Mouse (Mus musculus) embryo, embryonic 9.5 days (tissue): ENCODE measurements around the gene Lrrc8d.
"Not testable (repeated sequence)": the region's sequence is repeated elsewhere in the genome, so short reads cannot be mapped to it uniquely, and the experiment has no call there.

ENCODE experiments used
- DNase-seq: peaks from one replicate; pipeline ENCODE4 v3.0.0-alpha.2; 2017; ENCODE audit errors: extremely low spot score

Gene Lrrc8d

GRCm38 (mm10) chr5:105684861-105685600 is 14.7 kb upstream of the Lrrc8d start:
- peak; percentile 80 for DNase-seq

GRCm38 (mm10) chr5:105685780-105686305 is 13.9 kb upstream of the Lrrc8d start:
- DNase-seq, result not testable (repeated sequence)

GRCm38 (mm10) chr5:105686331-105686995 is 13.3 kb upstream of the Lrrc8d start:
- DNase-seq, result no peak

- DNase-seq, result no peak
These were observed 9.0 kb upstream of the Lrrc8d start for GRCm38 (mm10) chr5:105690502-105691454.

GRCm38 (mm10) chr5:105691645-105692044 is 8.1 kb upstream of the Lrrc8d start:
- DNase-seq, result no peak

- DNase-seq, result no peak
These were observed 5.3 kb upstream of the Lrrc8d start for GRCm38 (mm10) chr5:105694339-105694930.

GRCm38 (mm10) chr5:105696049-105696448 is 3.7 kb upstream of the Lrrc8d start:
- DNase-seq, result no peak

GRCm38 (mm10) chr5:105697886-105698285 is 1.9 kb upstream of the Lrrc8d start:
- no peak for DNase-seq

- DNase-seq, result peak; percentile 25
These were observed 1.1 kb upstream of the Lrrc8d start for GRCm38 (mm10) chr5:105698694-105699093.

- DNase-seq, result peak; percentile 77
These were observed 492 bp downstream of the Lrrc8d start for GRCm38 (mm10) chr5:105700070-105700851.

GRCm38 (mm10) chr5:105701326-105701725 is 1.6 kb downstream of the Lrrc8d start:
- no peak for DNase-seq

GRCm38 (mm10) chr5:105701844-105702243 is 2.1 kb downstream of the Lrrc8d start:
- DNase-seq, result no peak

- DNase-seq, result no peak
These were observed 3.0 kb downstream of the Lrrc8d start for GRCm38 (mm10) chr5:105702580-105703285.

- no peak for DNase-seq
These were observed 3.5 kb downstream of the Lrrc8d start for GRCm38 (mm10) chr5:105703286-105703655.

GRCm38 (mm10) chr5:105704573-105704972 is 4.8 kb downstream of the Lrrc8d start:
- no peak for DNase-seq

GRCm38 (mm10) chr5:105706635-105707034 is 6.9 kb downstream of the Lrrc8d start:
- DNase-seq, result no peak

- DNase-seq, result no peak
These were observed 8.5 kb downstream of the Lrrc8d start for GRCm38 (mm10) chr5:105708276-105708675.

GRCm38 (mm10) chr5:105710473-105710872 is 10.7 kb downstream of the Lrrc8d start:
- DNase-seq, result no peak

GRCm38 (mm10) chr5:105714446-105714845 is 14.7 kb downstream of the Lrrc8d start:
- no peak for DNase-seq

GRCm38 (mm10) chr5:105715095-105715494 is 15.3 kb downstream of the Lrrc8d start:
- DNase-seq, result no peak
